Mouse (Mus musculus) lung, embryonic 14.5 days (tissue): ENCODE measurements at regions not wholly inside any gene's neighbourhood (a gene's known extent, or its start where the extent isn't known, plus 50 kb on each side); places are given as distances from the start of the nearest gene placed in this dataset.
A peak's percentile ranks its signal among the peaks of the same experiment; 100 is the strongest.

ENCODE experiments used
- ATAC-seq: fragments of 200-750 bp; cut with Nextera tagmentation; 2 replicates; pipeline ENCODE4 v1.8.0; 2017; ENCODE audit warnings: mild to moderate bottlenecking, moderate TSS enrichment, moderate library complexity; ENCODE audit not compliant: insufficient read depth
- DNase-seq: peaks from one replicate; pipeline ENCODE4 v3.0.0-alpha.2; 2015
- H3K27ac ChIP-seq: fragments of 300-500 bp; sonication (generic); 2 replicates; pipeline ENCODE4 v1.5.1; 2014; ENCODE audit warnings: low read depth, mild to moderate bottlenecking, moderate library complexity
- H3K27me3 ChIP-seq: fragments of 300-500 bp; sonication (generic); 2 replicates; pipeline ENCODE4 v1.6.1; 2014; ENCODE audit warnings: low read length, control low read depth; ENCODE audit not compliant: insufficient read depth
- H3K36me3 ChIP-seq: fragments of 300-500 bp; sonication (generic); 2 replicates; pipeline ENCODE4 v1.6.1; 2014; ENCODE audit warnings: control low read depth; ENCODE audit not compliant: insufficient read depth
- H3K4me1 ChIP-seq: fragments of 300-500 bp; sonication (generic); 2 replicates; pipeline ENCODE4 v1.6.1; 2014; ENCODE audit warnings: antibody characterized with exemption, control low read depth; ENCODE audit not compliant: insufficient read depth
- H3K4me2 ChIP-seq: fragments of 300-500 bp; sonication (generic); 2 replicates; pipeline ENCODE4 v1.6.1; 2014; ENCODE audit warnings: mild to moderate bottlenecking
- H3K4me3 ChIP-seq: fragments of 300-500 bp; sonication (generic); 2 replicates; pipeline ENCODE4 v1.5.1; 2014; ENCODE audit warnings: low read depth, low read length
- H3K9ac ChIP-seq: fragments of 300-500 bp; sonication (generic); 2 replicates; pipeline ENCODE4 v1.6.1; 2014
- H3K9me3 ChIP-seq: fragments of 300-500 bp; sonication (generic); 2 replicates; pipeline ENCODE4 v1.6.1; 2016; ENCODE audit warnings: low read depth, low read length, control low read depth
- CTCF ChIP-seq: IDR thresholded peaks from 2 replicates; pipeline ENCODE4 v1.5.1; 2016; ENCODE audit warnings: antibody characterized with exemption, low read depth
- WGBS: fragments of 180-500 bp; shearing (Covaris S2); extraction: QIAGEN DNeasy Blood & Tissue Kit; methylation state at CpG from one replicate; pipeline ENCODE4 v1.1.7; 2014; 5-methylcytosine and 5-hydroxymethylcytosine counted together

DNA sequence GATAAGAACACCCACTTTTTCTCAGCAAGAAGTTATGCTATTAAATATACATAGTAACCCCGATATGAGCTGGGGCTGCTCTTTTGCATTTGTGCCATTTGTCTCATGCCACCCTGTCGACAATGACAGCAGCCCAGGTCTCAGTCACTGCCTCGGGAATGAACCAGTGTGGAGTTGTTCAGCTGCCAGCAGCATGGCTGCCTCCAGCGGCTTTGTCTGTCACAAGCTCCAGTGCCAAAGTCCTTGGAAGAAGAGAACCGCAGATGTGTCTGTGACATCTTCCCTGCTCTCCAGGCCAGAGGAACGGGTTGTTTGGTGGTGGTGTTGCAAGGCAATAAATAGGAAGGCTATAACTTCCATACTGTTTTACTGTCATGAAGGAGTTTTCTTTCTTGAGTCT is 130.7 kb downstream of the Cep170 start:
- 53% methylated on average over 6 of the region's 6 CpGs for WGBS
- H3K9me3 ChIP-seq = no peaks in the 10 kb centered on the region
- TF ChIP-seq CTCF = no peak
- H3K4me1 ChIP-seq = no peaks in the 10 kb centered on the region
- ATAC-seq (peak; percentile 24; the same call in 1 of the 2 replicates), DNase-seq (peak; percentile 11)
- no peak overlapping the region for H3K27ac ChIP-seq
- H3K4me2 ChIP-seq = no peak overlapping the region
- no peaks in the 10 kb centered on the region for H3K36me3 ChIP-seq
- no peaks in the 10 kb centered on the region for H3K27me3 ChIP-seq
- no peak overlapping the region for H3K9ac ChIP-seq
- no peak overlapping the region for H3K4me3 ChIP-seq

- no peak for DNase-seq
- no peak overlapping the region for H3K4me3 ChIP-seq
- ATAC-seq = no peak
- no peaks in the 10 kb centered on the region for H3K36me3 ChIP-seq
- H3K4me1 ChIP-seq = no peaks in the 10 kb centered on the region
- no peak overlapping the region for H3K27ac ChIP-seq
- H3K27me3 ChIP-seq = no peaks in the 10 kb centered on the region
- 52% methylated on average over 8 of the region's 8 CpGs for WGBS
- H3K4me2 ChIP-seq = no peak overlapping the region
- TF ChIP-seq CTCF = no peak
- H3K9ac ChIP-seq = no peak overlapping the region
- H3K9me3 ChIP-seq = no peaks in the 10 kb centered on the region
Measured at GRCm38 (mm10) chr1:176681971-176682370, 131.9 kb downstream of the Cep170 start.

DNA sequence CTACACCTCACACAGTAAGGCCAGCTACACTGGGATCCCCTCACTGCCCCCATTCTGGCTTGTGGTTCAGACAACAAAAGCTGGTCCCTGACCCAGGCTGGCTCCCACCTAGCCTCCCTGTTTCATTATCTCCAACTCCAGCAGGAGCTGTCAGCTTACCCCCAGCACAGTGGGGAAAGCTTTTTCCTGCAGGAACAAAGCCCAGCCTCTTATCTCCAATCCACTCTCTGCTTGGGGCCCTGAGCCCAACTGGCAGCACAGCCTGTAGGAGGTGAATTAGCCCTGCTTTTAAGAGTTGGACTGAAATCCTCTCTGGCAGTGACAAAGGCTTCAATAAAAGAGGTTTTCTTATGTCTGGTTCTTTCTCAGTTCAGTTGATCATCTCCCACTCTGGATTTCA is 138.7 kb downstream of the Cep170 start:
- no peak overlapping the region for H3K4me3 ChIP-seq
- H3K36me3 ChIP-seq = no peaks in the 10 kb centered on the region
- H3K27ac ChIP-seq = no peak overlapping the region
- no peaks in the 10 kb centered on the region for H3K27me3 ChIP-seq
- DNase-seq = no peak
- H3K4me2 ChIP-seq = no peak overlapping the region
- TF ChIP-seq CTCF = no peak
- H3K9ac ChIP-seq = no peak overlapping the region
- no peaks in the 10 kb centered on the region for H3K4me1 ChIP-seq
- no peak for ATAC-seq
- no peaks in the 10 kb centered on the region for H3K9me3 ChIP-seq

DNA sequence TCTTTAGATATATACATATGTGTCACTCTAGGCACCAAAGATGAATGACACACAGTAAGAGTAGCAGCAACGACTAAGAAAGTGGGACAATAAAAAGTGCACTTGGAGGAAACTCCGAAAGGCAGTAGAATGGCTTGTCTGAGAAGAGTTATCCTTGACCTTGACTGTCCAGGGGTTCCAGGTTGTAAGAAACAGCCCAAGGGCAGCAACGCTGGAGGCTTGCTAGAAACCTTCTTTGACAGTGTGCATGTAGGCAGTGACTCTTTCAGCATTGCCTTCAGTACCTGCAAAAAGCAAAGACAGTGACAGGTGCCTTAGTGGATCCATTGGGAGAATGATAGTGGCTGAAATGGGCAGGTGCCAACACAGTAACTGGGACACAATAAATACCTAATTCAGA is 142.8 kb downstream of the Cep170 start:
- Histone ChIP-seq H3K9me3 (no peaks in the 10 kb centered on the region), H3K27me3 (no peaks in the 10 kb centered on the region), H3K4me3 (no peak overlapping the region), H3K4me2 (no peak overlapping the region), H3K9ac (no peak overlapping the region), H3K4me1 (no peaks in the 10 kb centered on the region), H3K27ac (no peak overlapping the region), H3K36me3 (no peaks in the 10 kb centered on the region)
- DNase-seq (no peak), ATAC-seq (no peak)
- 65% methylated on average over 3 of the region's 3 CpGs for WGBS
- TF ChIP-seq CTCF = no peak

GRCm38 (mm10) chr1:176667552-176668306 is 146.1 kb downstream of the Cep170 start:
- no peak for DNase-seq
- H3K27me3 ChIP-seq = no peaks in the 10 kb centered on the region
- 56% methylated on average over 8 of the region's 8 CpGs for WGBS

DNA sequence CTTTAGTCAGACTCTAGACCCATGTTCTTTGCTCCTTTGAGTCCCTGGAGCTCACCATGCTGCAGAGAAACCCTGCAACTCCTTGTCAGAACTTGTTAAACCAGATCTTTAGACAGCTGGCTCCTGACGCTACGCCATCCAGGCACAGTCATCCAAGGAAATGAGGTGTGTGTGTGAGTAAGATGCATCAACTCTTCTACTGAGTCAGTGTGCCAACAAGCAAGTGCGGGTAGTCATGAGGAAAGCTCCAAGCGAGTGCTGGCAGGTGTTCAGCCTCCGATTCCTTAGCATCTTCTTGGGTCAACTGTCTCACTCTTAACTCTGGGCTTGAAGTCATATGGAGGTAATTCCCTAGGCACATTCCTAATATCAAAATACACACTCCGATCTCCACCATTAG is 153.6 kb downstream of the Cep170 start:
- no peak overlapping the region for H3K9ac ChIP-seq
- H3K36me3 ChIP-seq = no peaks in the 10 kb centered on the region
- H3K27me3 ChIP-seq = no peaks in the 10 kb centered on the region
- H3K4me3 ChIP-seq = no peak overlapping the region
- no peak overlapping the region for H3K27ac ChIP-seq
- WGBS = 82% methylated on average over 6 of the region's 6 CpGs
- ATAC-seq = no peak
- no peak overlapping the region for H3K4me2 ChIP-seq
- no peaks in the 10 kb centered on the region for H3K4me1 ChIP-seq
- H3K9me3 ChIP-seq = no peaks in the 10 kb centered on the region
- TF ChIP-seq CTCF = no peak
- no peak for DNase-seq

More at GRCm38 (mm10) chr1:176667552-176668306, 146.1 kb downstream of the Cep170 start:
- no peak for TF ChIP-seq CTCF
- ATAC-seq = no peak
- Histone ChIP-seq H3K9me3 (no peaks in the 10 kb centered on the region), H3K9ac (no peak overlapping the region), H3K4me1 (no peaks in the 10 kb centered on the region), H3K36me3 (no peaks in the 10 kb centered on the region), H3K4me3 (no peak overlapping the region), H3K27ac (no peak overlapping the region), H3K4me2 (no peak overlapping the region)

DNA sequence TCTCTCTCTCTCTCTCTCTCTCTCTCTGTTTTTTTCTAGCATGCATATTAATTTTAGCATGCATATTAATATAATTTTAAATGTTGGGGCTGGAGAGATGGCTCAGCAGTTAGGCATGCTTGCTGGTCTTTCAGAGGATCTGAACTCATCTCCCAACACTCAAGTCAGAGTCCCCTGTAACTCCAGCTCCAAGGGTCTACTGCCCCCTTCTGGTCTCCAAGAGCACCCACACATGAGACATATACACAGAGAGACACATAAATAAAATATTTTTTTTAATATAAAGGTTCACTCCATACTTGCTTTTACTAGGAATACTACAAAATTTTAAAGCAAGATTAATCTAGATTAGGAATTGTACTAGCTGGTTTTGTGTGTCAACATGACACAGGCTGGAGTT is 155.2 kb downstream of the Cep170 start:
- Histone ChIP-seq H3K4me1 (no peaks in the 10 kb centered on the region), H3K27ac (no peak overlapping the region), H3K9me3 (no peaks in the 10 kb centered on the region), H3K4me2 (no peak overlapping the region), H3K36me3 (no peaks in the 10 kb centered on the region), H3K4me3 (no peak overlapping the region), H3K9ac (no peak overlapping the region), H3K27me3 (no peaks in the 10 kb centered on the region)
- no peak for ATAC-seq
- no peak for TF ChIP-seq CTCF
- no peak for DNase-seq
